Mouse (Mus musculus) heart, embryonic 12.5 days (tissue): Measurements from ENCODE around the gene Nagpa. TPM values are rescaled to one million over a fixed set of nuclear protein-coding genes. Genes with fewer than 3 reads are reported as not detected.
A peak's percentile ranks its signal among the peaks of the same experiment; 100 is the strongest.

Experiments used
- ATAC-seq: fragments of 200-750 bp; cut with Nextera tagmentation; 2 replicates; pipeline ENCODE4 v1.8.0; 2017; ENCODE audit warnings: moderate TSS enrichment, moderate library complexity; ENCODE audit not compliant: insufficient number of reproducible peaks, low FRiP score
- H3K27ac ChIP-seq: fragments of 300-500 bp; sonication (generic); 2 replicates; pipeline ENCODE4 v1.5.1; 2016; ENCODE audit warnings: mild to moderate bottlenecking, moderate library complexity; ENCODE audit not compliant: poor library complexity, severe bottlenecking
- H3K27me3 ChIP-seq: fragments of 300-500 bp; sonication (generic); replicated peaks from 2 replicates; pipeline ENCODE4 v1.6.1; 2016; ENCODE audit warnings: mild to moderate bottlenecking, moderate library complexity
- H3K36me3 ChIP-seq: fragments of 300-500 bp; sonication (generic); 2 replicates; pipeline ENCODE4 v1.6.1; 2016; ENCODE audit warnings: mild to moderate bottlenecking, moderate library complexity
- H3K4me1 ChIP-seq: fragments of 300-500 bp; sonication (generic); replicated peaks from 2 replicates; pipeline ENCODE4 v1.6.1; 2016; ENCODE audit warnings: mild to moderate bottlenecking
- H3K4me2 ChIP-seq: fragments of 300-500 bp; sonication (generic); 2 replicates; pipeline ENCODE4 v1.6.1; 2016; ENCODE audit warnings: mild to moderate bottlenecking, moderate library complexity
- H3K4me3 ChIP-seq: fragments of 300-500 bp; sonication (generic); 2 replicates; pipeline ENCODE4 v1.5.1; 2016; ENCODE audit warnings: mild to moderate bottlenecking
- H3K9ac ChIP-seq: fragments of 300-500 bp; sonication (generic); 2 replicates; pipeline ENCODE4 v1.6.1; 2016; ENCODE audit warnings: mild to moderate bottlenecking, moderate library complexity
- H3K9me3 ChIP-seq: fragments of 300-500 bp; sonication (generic); replicated peaks from 2 replicates; pipeline ENCODE4 v1.6.1; 2016; ENCODE audit warnings: mild to moderate bottlenecking, moderate library complexity
- WGBS: fragments of 180-500 bp; shearing (Covaris S2); methylation state at CpG from one replicate; pipeline ENCODE4 v1.1.7; 2016; 5-methylcytosine and 5-hydroxymethylcytosine counted together
- polyA plus RNA-seq: library from polyadenylated mRNA; unstranded; fragments of >200 nt; fragmentation: Nextera tagmentation; extraction: Ambion mirVana; gene quantifications from 2 replicates; pipeline ENCODE4 v1.2.1, GENCODE M21; 2016

Nagpa gene
- polyA plus RNA-seq, 1 experiment from 2014 or later, result 15.4 TPM

DNA sequence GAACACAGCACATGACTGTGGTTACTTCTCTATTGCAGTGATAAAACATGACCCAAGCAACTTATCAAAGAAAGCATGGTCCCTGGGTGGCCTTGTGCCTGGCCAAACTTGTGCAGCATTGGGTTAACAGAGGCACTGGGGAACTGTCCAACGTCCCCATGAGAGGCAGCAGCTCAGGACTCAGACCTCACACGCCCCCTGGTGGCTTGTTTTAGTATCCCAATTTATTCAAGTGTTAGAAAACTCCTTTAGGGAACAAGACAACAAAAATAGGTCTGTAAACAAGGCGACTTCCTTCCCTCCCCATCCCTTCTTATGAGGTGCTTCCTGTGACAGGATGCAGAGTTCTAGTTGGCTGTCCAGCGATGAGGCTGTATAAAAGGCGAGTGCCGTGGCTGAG, 8.7 kb downstream of the Nagpa start:
- Histone ChIP-seq H3K9me3 (no peaks in the 10 kb centered on the region), H3K27me3 (no peaks in the 10 kb centered on the region), H3K4me2 (no peak overlapping the region), H3K9ac (peak overlapping the region; percentile 14; the same call in 1 of the 2 replicates), H3K4me3 (no peak overlapping the region), H3K4me1 (no peaks in the 10 kb centered on the region), H3K27ac (no peak overlapping the region), H3K36me3 (peaks cover 30% of the 10 kb centered on the region)
- no peak for ATAC-seq
- 20% methylated on average over 6 of the region's 6 CpGs for WGBS

GRCm38 (mm10) chr16:5186234-5186633, 17.6 kb downstream of the Nagpa start:
- Histone ChIP-seq H3K27ac (no peak overlapping the region), H3K9ac (no peak overlapping the region), H3K27me3 (peaks cover 31% of the 10 kb centered on the region; the same call in 1 of the 2 replicates), H3K36me3 (no peaks in the 10 kb centered on the region), H3K4me2 (no peak overlapping the region), H3K9me3 (no peaks in the 10 kb centered on the region), H3K4me1 (peaks cover 9% of the 10 kb centered on the region), H3K4me3 (no peak overlapping the region)
- WGBS, result 47% methylated on average over 7 of the region's 7 CpGs
- no peak for ATAC-seq

- no peak overlapping the region for H3K27ac ChIP-seq
- peaks cover 34% of the 10 kb centered on the region for H3K27me3 ChIP-seq
- no peaks in the 10 kb centered on the region for H3K9me3 ChIP-seq
- no peak overlapping the region for H3K4me3 ChIP-seq
- H3K4me2 ChIP-seq, result no peak overlapping the region
- H3K9ac ChIP-seq, result no peak overlapping the region
- WGBS, result 66% methylated on average over 7 of the region's 7 CpGs
- H3K4me1 ChIP-seq, result peaks cover 9% of the 10 kb centered on the region
- no peaks in the 10 kb centered on the region for H3K36me3 ChIP-seq
- no peak for ATAC-seq
Measured at GRCm38 (mm10) chr16:5185691-5186090, 18.1 kb downstream of the Nagpa start.

DNA sequence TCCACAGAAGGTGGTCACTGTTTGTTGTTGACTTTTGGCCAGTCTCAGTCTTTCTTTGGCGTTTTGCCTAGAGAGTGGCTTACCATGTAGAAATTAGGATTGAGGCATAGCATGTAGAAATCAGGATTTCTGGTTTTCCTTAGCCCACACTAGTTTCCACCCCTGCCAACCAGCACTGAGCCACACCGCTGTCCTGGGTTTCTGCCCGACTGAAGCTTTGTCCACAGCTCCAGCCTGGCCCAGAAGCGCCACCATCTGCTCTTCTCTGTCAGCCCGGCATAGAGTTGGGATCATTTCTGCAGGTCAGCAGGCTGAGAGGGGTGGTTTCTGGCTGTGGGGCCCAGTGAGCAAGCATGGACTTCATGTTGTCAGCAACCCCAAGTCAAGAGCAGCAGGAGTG, 18.9 kb downstream of the Nagpa start:
- 83% methylated on average over 5 of the region's 5 CpGs for WGBS
- no peak overlapping the region for H3K9ac ChIP-seq
- ATAC-seq, result no peak
- no peak overlapping the region for H3K4me3 ChIP-seq
- peaks cover 36% of the 10 kb centered on the region for H3K27me3 ChIP-seq
- H3K9me3 ChIP-seq, result no peaks in the 10 kb centered on the region
- no peaks in the 10 kb centered on the region for H3K36me3 ChIP-seq
- H3K4me1 ChIP-seq, result peaks cover 9% of the 10 kb centered on the region
- H3K4me2 ChIP-seq, result no peak overlapping the region
- no peak overlapping the region for H3K27ac ChIP-seq

- Histone ChIP-seq H3K4me3 (no peak overlapping the region), H3K27ac (no peak overlapping the region), H3K9ac (no peak overlapping the region), H3K27me3 (peaks cover 29% of the 10 kb centered on the region), H3K4me2 (no peak overlapping the region), H3K4me1 (peaks cover 9% of the 10 kb centered on the region), H3K36me3 (no peaks in the 10 kb centered on the region), H3K9me3 (no peaks in the 10 kb centered on the region)
- WGBS, result 52% methylated on average over 8 of the region's 8 CpGs
- ATAC-seq, result no peak
Measured at GRCm38 (mm10) chr16:5184101-5184500, 19.7 kb downstream of the Nagpa start.

GRCm38 (mm10) chr16:5183310-5183975, 20.4 kb downstream of the Nagpa start:
- H3K9me3 ChIP-seq, result no peaks in the 10 kb centered on the region
- H3K9ac ChIP-seq, result no peak overlapping the region
- ATAC-seq, result no peak
- peaks cover 29% of the 10 kb centered on the region for H3K27me3 ChIP-seq
- H3K27ac ChIP-seq, result no peak overlapping the region
- H3K36me3 ChIP-seq, result no peaks in the 10 kb centered on the region
- H3K4me1 ChIP-seq, result peaks cover 9% of the 10 kb centered on the region
- no peak overlapping the region for H3K4me3 ChIP-seq
- 78% methylated on average over 18 of the region's 18 CpGs for WGBS
- H3K4me2 ChIP-seq, result no peak overlapping the region

- Histone ChIP-seq H3K4me3 (no peak overlapping the region), H3K4me2 (no peak overlapping the region), H3K36me3 (no peaks in the 10 kb centered on the region), H3K4me1 (peaks cover 5% of the 10 kb centered on the region), H3K27ac (no peak overlapping the region), H3K9me3 (no peaks in the 10 kb centered on the region), H3K9ac (no peak overlapping the region), H3K27me3 (no peaks in the 10 kb centered on the region)
- WGBS, result 75% methylated on average over 6 of the region's 6 CpGs
- no peak for ATAC-seq
Measured at GRCm38 (mm10) chr16:5172636-5173035, 31.2 kb downstream of the Nagpa start.

GRCm38 (mm10) chr16:5168829-5169228, 35.0 kb downstream of the Nagpa start:
- Histone ChIP-seq H3K36me3 (no peaks in the 10 kb centered on the region), H3K9ac (no peak overlapping the region), H3K4me1 (peaks cover 13% of the 10 kb centered on the region), H3K27ac (no peak overlapping the region), H3K27me3 (no peaks in the 10 kb centered on the region), H3K9me3 (no peaks in the 10 kb centered on the region), H3K4me2 (no peak overlapping the region), H3K4me3 (no peak overlapping the region)
- no peak for ATAC-seq
- 63% methylated on average over 5 of the region's 5 CpGs for WGBS

DNA sequence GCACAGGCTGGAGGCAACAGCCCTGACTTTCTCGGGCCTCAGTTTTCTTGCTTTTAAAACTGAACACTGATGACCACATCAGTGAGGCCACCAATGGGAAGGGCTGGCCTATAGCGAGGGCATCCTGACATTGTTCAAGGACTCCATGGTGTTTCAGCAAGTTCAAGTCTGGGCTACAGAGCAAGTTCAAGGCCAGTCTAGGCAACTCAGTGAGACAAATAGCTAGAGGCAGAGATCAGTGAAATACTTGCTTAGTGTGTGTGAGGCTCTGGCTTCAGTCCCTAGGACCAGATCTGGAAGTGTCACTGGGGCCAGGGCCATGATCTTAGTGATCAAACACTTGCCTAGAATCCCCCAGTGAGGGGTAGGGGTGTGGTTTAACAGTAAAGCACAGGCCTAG, 35.8 kb downstream of the Nagpa start:
- 76% methylated on average over 2 of the region's 2 CpGs for WGBS
- H3K27me3 ChIP-seq, result no peaks in the 10 kb centered on the region
- ATAC-seq, result no peak
- no peak overlapping the region for H3K4me3 ChIP-seq
- peaks cover 13% of the 10 kb centered on the region for H3K4me1 ChIP-seq
- no peaks in the 10 kb centered on the region for H3K36me3 ChIP-seq
- H3K27ac ChIP-seq, result no peak overlapping the region
- no peaks in the 10 kb centered on the region for H3K9me3 ChIP-seq
- H3K4me2 ChIP-seq, result no peak overlapping the region
- H3K9ac ChIP-seq, result no peak overlapping the region

DNA sequence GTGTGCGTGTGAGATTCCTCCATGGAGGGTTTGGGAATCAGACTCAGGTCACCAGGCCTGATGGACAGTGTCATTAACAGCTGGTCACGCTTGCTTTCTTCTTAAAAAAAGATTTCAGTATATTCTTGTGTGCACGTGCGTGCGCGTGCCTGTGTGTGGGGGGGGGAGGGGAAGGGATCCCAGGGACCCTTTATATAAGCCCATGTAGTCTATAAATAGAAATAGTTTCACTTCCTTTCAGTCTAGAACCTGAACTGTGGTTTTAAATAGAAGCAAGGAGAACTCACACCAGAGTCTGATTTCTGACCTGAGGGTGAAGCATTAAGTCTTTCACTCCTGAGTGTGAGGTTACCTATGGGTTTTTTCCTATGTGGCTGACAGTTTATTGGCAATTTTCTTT, 39.5 kb downstream of the Nagpa start:
- WGBS, result 72% methylated on average over 6 of the region's 6 CpGs
- no peak overlapping the region for H3K4me3 ChIP-seq
- H3K27me3 ChIP-seq, result no peaks in the 10 kb centered on the region
- ATAC-seq, result no peak
- H3K9me3 ChIP-seq, result no peaks in the 10 kb centered on the region
- no peaks in the 10 kb centered on the region for H3K36me3 ChIP-seq
- H3K4me1 ChIP-seq, result peaks cover 13% of the 10 kb centered on the region
- no peak overlapping the region for H3K9ac ChIP-seq
- H3K4me2 ChIP-seq, result no peak overlapping the region
- H3K27ac ChIP-seq, result 0 out of 2 replicates have a peak overlapping the region, but pooled peaks have one; percentile 39

DNA sequence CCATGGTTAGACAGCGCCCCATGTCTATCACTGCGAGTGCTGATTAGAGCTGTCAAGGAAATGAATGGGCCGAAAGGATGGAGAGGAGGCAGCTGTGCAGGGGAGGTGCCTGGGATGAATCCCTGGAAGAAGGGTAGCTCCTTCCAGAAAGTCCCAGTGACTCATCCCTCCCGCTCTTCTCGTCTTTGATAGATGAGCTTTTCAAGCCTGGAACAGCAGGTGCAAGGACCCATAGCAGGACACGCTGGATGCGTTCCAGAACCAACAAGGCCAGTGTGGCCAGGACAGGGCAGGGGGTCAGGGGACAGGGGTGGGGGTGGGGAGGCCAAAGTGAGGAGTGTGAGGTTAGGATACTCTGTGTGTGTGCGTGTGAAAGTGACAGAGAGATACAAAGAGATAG, 44.6 kb downstream of the Nagpa start:
- Histone ChIP-seq H3K9me3 (no peaks in the 10 kb centered on the region), H3K4me2 (no peak overlapping the region), H3K4me3 (no peak overlapping the region), H3K27me3 (peaks cover 8% of the 10 kb centered on the region), H3K27ac (no peak overlapping the region), H3K4me1 (peaks cover 2% of the 10 kb centered on the region), H3K36me3 (no peaks in the 10 kb centered on the region), H3K9ac (no peak overlapping the region)
- WGBS, result 50% methylated on average over 8 of the region's 8 CpGs
- ATAC-seq, result peak; percentile 37; the same call in 1 of the 2 replicates

- 72% methylated on average over 3 of the region's 3 CpGs for WGBS
- H3K27me3 ChIP-seq, result peaks cover 8% of the 10 kb centered on the region
- ATAC-seq, result no peak
- no peak overlapping the region for H3K4me3 ChIP-seq
- H3K4me1 ChIP-seq, result no peaks in the 10 kb centered on the region
- H3K36me3 ChIP-seq, result no peaks in the 10 kb centered on the region
- no peaks in the 10 kb centered on the region for H3K9me3 ChIP-seq
- no peak overlapping the region for H3K27ac ChIP-seq
- no peak overlapping the region for H3K9ac ChIP-seq
- H3K4me2 ChIP-seq, result no peak overlapping the region
Measured at GRCm38 (mm10) chr16:5157113-5157512, 46.7 kb downstream of the Nagpa start.
